ENCODE assay signal across 8 mouse cellular contexts in genomic region chr5:115907037-115908009, GRCm38 (mm10).
DNase-seq lines count a peak whose midpoint lies in the region; ATAC-seq and TF ChIP-seq lines count a peak whose summit lies in the region.

No protein-coding gene starts in this region.

- DNase-seq in ES-CJ7 (ENCODE audit: low read depth, low spot score): peak; percentile 23
- peak; percentile 50 for DNase-seq in hindbrain, embryonic 10.5 days (ENCODE audit: low spot score)
- DNase-seq in left cerebral cortex, adult 2 months (ENCODE audit: extremely low spot score in 1 of 2, low spot score in 2 of 2): peak; percentile 69 to 71
- peak; percentile 19 for DNase-seq in lung, postnatal 36 days
- DNase-seq in ovary, adult 18-20 months (ENCODE audit: low spot score): no peak

- intact Hi-C loops in left cerebral cortex, adult 2 months (cut with DNase I): loop anchor here (2.0 to 5.0 kb wide), 4 partner anchors 60 to 255 kb away; partner anchors contain the start of gene Cit

- no peak overlapping the region for H3K27ac ChIP-seq in brown adipose tissue, adult 24 weeks (replicated peaks; ENCODE audit: low read depth, low read length)
- H3K27ac ChIP-seq in forebrain, embryonic 12.5 days: no peak overlapping the region; the same call in 1 of the 2 replicates
- peak overlapping the region; percentile 67 for H3K27ac ChIP-seq in hindbrain, embryonic 10.5 days
- peak overlapping the region; percentile 94 for H3K27ac ChIP-seq in left cerebral cortex, adult 2 months
- H3K27ac ChIP-seq in small intestine, adult 2 months (ENCODE audit: insufficient read depth, low read depth, low read length): no peak overlapping the region

- H3K36me3 ChIP-seq in forebrain, embryonic 12.5 days (replicated peaks): peaks cover 7% of the 10 kb centered on the region; the same call in 1 of the 2 replicates
- peaks cover 54% of the 10 kb centered on the region for H3K36me3 ChIP-seq in hindbrain, embryonic 10.5 days
- no peaks in the 10 kb centered on the region for H3K36me3 ChIP-seq in small intestine, adult 2 months (ENCODE audit: control insufficient read depth, insufficient read depth, low read length)

- H3K9me3 ChIP-seq in forebrain, embryonic 12.5 days: no peaks in the 10 kb centered on the region
- no peaks in the 10 kb centered on the region for H3K9me3 ChIP-seq in hindbrain, embryonic 10.5 days

- 4% methylated on average over 38 of the region's 38 CpGs for WGBS in forebrain, embryonic 12.5 days
- 4% methylated on average over 38 of the region's 38 CpGs for WGBS in hindbrain, embryonic 10.5 days
- WGBS in small intestine, adult 2 months: 69% methylated on average over 38 of the region's 38 CpGs

- peak; percentile 50 for TF ChIP-seq CTCF in left cerebral cortex, adult 2 months (IDR thresholded peaks at IDR 0.05)
- no peak for TF ChIP-seq CTCF in small intestine, adult 2 months (IDR thresholded peaks at IDR 0.05; ENCODE audit: extremely low read depth, insufficient read length, insufficient replicate concordance, low read depth, low read length)

- no peak for TF ChIP-seq POLR2A in small intestine, adult 2 months (IDR thresholded peaks at IDR 0.05; ENCODE audit: low read depth, low read length)

- no peaks in the 10 kb centered on the region; the same call in 1 of the 2 replicates for H3K4me1 ChIP-seq in brown adipose tissue, adult 24 weeks (ENCODE audit: control insufficient read depth, insufficient read depth, insufficient read length, low read length)
- peaks cover 22% of the 10 kb centered on the region for H3K4me1 ChIP-seq in forebrain, embryonic 12.5 days
- peaks cover 32% of the 10 kb centered on the region for H3K4me1 ChIP-seq in hindbrain, embryonic 10.5 days (replicated peaks)
- no peaks in the 10 kb centered on the region for H3K4me1 ChIP-seq in small intestine, adult 2 months (ENCODE audit: control insufficient read depth, insufficient read depth, insufficient read length, low read length)

- no peaks in the 10 kb centered on the region for H3K27me3 ChIP-seq in forebrain, embryonic 12.5 days
- H3K27me3 ChIP-seq in hindbrain, embryonic 10.5 days (ENCODE audit: insufficient read depth, poor library complexity, severe bottlenecking): no peaks in the 10 kb centered on the region
- no peaks in the 10 kb centered on the region for H3K27me3 ChIP-seq in small intestine, adult 2 months (ENCODE audit: control insufficient read depth, insufficient read depth, low read length)

- peak overlapping the region; percentile 21; the same call in 1 of the 2 replicates for H3K4me3 ChIP-seq in brown adipose tissue, adult 24 weeks (ENCODE audit: insufficient read depth, low read depth, low read length)
- peak overlapping the region; percentile 37 for H3K4me3 ChIP-seq in forebrain, embryonic 12.5 days (replicated peaks)
- peak overlapping the region; percentile 50 for H3K4me3 ChIP-seq in hindbrain, embryonic 10.5 days
- H3K4me3 ChIP-seq in left cerebral cortex, adult 2 months: peak overlapping the region; percentile 82
- H3K4me3 ChIP-seq in small intestine, adult 2 months (ENCODE audit: low read depth, low read length): peak overlapping the region; percentile 0; the same call in 1 of the 2 replicates

- ATAC-seq in forebrain, embryonic 12.5 days (ENCODE audit: low FRiP score): peak; percentile 73

- H3K4me2 ChIP-seq in forebrain, embryonic 12.5 days: peak overlapping the region; percentile 58

- peak overlapping the region; percentile 8; the same call in 1 of the 2 replicates for H3K9ac ChIP-seq in forebrain, embryonic 12.5 days

Comparison
In these comparisons a context has a peak if more than half of its experiments do, and no peak if none do; other contexts are left out.
1. H3K27ac ChIP-seq: peak in hindbrain, embryonic 10.5 days (single experiment) and left cerebral cortex, adult 2 months (single experiment); none in brown adipose tissue, adult 24 weeks (single experiment), forebrain, embryonic 12.5 days (single experiment) and small intestine, adult 2 months (single experiment).
2. H3K4me3 ChIP-seq: peak in every context shown above with its lines; median percentile 82 in left cerebral cortex, adult 2 months; 50 in hindbrain, embryonic 10.5 days; 37 in forebrain, embryonic 12.5 days; 21 in brown adipose tissue, adult 24 weeks; 0 in small intestine, adult 2 months.